Mouse (Mus musculus): ENCODE measurements around the gene Cdk12. TPM values are rescaled to one million over a fixed set of nuclear protein-coding genes. Genes with fewer than 3 reads are reported as not detected.

Gene Cdk12
- total RNA-seq, 4 experiments from 2014 or later, result 36.6 to 42.6 (median 39.3) TPM

DNA sequence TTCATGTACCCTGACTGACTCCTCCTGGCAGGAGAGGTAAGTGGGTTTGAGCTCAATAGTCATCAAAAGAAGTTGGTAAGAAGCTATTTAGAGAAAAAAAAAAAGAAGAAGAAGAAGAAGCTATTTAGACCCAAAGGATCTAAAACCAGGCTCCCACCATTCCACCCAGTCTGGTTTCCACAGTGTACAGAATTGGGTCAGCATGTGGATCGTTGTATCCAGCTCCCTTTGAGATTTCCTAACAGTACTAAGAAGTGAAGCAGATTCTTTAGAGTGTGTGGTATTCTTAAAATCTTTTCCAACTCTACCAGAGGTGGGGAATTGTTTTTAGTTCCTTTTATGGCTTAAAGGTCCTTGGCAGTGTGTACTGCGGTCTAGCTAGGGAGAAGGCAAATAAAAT, 50.9 kb downstream of the Cdk12 start:
- DNase-seq (ENCODE audit: low spot score in 2 of 2), result no peak

DNA sequence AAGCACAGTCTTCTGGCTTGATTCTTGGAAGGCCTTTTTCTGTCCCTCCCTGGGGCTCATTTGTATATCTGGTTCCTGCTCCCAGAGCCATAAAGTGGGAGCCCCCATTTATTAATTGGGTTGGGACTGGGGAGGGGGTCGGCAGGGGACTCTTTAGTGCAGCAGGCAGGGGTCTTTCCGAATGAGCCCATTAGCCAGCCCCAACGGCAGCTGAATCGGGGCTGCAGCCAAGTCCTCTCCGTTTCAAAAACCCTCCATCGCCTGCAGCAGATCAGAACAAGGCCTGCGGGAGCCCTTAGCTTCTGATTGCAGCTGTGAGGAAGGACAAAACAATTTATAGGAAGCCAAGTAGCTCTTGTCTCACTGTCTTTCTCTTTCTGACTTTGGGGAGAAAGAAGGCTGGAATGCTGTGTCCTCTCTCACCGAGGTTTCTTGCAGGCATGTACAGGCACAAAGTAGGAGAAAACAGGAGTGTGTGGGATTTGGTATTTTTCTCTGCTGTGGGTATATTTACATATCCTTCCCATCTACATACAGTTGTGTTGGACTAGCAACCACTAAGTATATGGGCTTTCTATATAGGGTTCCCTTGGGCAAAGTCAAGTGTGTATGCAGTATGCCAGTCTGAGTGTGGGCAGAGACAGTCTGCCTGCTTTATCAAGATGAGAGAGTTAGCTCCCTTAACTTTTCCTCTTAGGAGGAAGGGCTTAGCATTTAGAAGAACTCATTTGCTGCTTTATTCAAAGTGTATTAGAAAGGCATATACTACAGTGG, 58.0 kb downstream of the Cdk12 start:
- no peak for DNase-seq (ENCODE audit: low spot score in 2 of 2)

DNA sequence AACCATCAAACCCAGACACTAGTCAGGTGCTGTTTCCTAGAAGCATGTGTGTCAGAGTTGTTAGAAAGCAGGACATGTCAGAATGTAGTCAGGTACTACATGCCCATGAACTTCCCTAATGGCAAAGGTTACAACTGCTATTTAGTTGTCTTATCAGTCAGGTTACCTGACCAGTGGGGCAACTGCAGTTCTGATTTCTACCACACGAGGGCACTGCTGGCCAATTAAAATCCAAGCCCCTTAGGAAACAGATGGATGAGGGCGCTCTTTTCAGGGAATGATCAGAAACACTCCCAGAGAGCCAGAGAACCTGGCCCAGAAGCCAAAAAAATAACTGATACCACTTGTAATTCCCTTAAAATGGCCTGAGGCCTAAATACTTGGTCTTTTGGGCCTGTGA, 62.2 kb downstream of the Cdk12 start:
- peak; percentile 54 to 95 for DNase-seq (ENCODE audit: low spot score in 2 of 2)

DNA sequence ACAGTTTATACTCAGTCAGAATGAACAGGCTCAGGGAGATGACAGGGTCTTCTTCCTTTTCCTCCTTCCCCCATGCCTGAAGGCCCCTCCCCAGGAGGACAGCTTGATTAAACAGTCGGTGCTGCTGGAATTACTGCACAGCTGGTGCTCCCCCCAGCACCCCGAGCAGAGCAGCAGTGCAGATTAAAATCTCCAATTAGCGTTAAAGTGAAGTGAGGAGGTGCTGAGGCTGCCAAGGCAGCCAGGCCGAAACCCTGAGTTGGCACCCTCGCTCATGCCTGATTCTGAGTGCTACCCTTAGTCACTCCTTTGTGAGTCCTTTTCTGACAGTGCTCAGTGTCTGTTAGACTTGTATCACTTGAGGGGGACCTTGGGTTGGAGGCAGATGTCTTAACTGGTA, 63.0 kb downstream of the Cdk12 start:
- no peak for DNase-seq (ENCODE audit: low spot score in 2 of 2)

DNA sequence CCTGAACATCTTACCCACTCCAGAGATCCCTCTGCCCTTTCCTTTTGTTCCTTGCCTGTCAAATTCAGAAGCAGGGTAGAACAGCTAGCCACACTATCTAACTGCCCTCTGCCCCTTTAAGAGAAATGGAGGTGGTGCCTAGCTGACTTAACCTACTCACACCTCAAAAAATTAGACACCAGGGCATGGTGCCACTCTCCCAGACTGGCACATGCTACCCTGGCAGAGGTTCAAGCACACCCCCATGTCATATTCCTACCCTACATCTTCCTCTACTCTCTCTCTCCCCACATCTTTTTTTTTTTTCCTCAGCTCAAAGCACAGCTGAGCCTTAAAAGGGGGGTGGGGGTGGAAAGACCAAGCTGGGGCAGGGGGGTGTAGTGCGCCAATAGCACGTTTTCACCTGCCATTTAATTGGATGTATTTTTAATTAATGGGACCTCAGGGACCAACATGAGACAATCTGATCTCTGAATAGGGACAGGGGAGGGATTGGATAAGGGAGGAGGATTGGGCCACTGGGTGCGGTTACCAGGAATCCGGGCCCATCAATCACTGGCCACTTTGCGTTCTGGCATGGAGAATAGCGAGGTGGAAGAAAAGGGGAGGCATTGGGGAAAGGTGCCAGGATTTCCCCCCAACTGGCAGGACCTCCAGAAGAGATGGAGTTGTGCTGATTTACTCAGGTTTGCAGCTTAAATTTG, 64.0 kb downstream of the Cdk12 start:
- no peak for DNase-seq (ENCODE audit: low spot score in 2 of 2)

DNA sequence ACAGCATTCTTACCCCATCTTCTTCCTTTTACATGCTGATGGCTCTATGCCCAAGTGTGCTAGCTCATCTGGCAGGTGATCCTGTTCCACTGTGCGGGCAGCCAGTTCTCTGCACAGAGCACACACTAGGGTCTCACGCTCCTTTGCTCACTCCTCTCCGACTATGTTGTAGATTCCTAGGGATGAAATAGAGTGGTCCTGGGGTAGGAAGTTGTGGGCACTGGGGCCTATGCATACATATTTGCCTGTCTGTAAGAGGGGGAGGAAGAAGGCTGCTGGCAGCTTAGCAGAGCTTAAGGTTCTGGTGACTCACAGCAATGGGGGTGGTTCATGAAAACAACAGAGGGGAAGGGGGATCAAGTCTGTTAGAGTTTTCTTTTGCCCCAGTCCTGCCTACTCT, 67.2 kb downstream of the Cdk12 start:
- peak; percentile 48 to 72 for DNase-seq (ENCODE audit: low spot score in 2 of 2)

DNA sequence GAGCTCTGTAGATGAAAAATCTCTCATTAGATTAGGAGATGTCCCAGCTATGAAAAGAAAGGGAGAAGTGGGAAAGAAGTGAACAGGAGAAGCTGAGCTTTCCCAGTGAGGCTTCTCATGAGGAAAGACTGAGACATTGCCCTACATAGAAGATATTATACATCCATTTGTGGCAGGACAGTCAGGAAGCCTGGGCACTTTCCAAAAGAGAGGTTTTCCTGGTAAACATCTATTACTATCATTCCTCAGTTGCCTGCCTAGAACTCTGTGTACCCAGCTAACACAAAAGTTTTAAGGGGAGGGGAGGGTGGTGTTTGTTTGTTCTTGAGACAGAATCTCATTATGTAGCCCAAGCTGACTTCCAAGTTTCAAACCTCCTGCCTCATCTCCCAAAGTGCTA, 67.6 kb downstream of the Cdk12 start:
- no peak for DNase-seq (ENCODE audit: low spot score in 2 of 2)

DNA sequence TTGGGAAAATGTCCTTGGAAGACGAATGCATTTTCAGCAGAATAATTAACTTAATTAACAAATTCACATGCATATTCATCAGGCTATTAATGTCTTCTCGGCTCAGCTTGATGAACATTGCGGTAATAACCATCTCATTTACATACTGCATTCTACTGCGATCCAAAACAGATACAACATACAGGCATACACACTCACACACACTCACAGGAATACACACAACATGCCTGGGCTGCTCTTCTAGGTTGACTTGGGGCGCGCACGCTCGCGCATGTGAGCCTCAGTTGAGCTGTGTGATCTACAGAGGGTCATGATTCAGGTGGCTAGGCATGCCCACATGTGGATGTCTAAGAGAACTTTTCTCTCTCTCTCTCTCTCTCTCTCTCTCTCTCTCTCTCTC, 80.9 kb downstream of the Cdk12 start:
- DNase-seq (ENCODE audit: low spot score in 2 of 2), result no peak

DNA sequence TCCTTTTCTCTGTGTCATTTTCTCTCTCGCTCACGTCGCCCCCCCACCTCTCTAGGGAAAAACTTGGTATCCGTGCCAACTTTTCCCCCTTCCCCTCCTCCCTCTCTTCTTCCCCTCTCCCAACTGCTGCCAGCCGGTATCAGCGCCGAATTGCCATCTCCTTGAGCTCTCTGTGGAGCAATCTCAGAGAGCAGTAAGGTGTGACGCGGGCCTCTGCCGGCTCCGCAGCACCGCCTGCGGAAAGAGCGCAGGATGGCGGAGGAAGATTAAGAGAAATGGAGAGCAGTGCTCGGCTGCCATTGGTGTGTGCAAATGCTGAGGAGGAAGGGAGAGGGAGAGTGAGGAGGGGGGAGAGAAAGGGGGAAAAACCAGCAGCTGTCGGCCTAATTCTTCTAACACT, 81.4 kb downstream of the Cdk12 start:
- DNase-seq (ENCODE audit: low spot score in 2 of 2), result peak; percentile 45 to 58

DNA sequence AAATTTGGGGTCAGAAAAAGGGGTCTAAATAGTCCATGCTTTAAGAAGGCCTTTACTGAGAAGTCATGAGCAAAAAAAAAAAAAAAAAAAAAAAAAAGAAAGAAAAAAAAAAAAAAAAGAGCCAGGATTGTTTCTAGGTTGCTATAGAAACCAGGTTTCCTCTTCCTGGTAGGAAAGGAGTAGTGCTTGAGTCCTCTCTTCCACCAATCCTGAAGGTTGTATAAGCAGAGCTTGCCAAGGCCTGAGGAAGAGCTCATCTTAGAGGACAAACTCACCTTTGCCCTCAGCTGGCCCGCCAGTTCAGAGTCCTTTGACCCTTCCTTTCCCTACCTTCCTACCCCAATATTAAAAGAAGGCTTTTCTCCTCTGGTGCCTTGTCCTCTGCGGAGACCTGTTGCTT, 82.5 kb downstream of the Cdk12 start:
- DNase-seq (ENCODE audit: low spot score in 2 of 2), result no peak

DNA sequence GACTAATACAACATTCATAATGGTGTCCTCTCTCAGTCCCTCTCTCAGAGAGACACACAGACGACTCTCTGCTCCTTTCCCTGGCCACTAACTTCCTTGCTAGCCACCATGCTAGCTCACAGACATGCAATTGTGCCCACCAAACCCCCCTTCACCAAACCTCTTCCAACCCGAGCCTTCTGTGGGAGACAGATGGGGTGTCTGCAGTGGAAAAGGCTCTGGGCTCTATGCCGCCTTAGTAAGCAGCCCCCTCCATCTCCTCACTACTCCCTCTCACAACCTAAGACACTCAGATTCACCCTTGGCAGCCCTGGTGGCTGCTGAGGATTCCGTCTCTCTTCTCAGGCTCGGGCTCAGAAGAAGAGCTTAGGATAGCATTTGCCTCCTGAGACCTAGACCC, 84.7 kb downstream of the Cdk12 start:
- no peak for DNase-seq (ENCODE audit: low spot score in 2 of 2)

DNA sequence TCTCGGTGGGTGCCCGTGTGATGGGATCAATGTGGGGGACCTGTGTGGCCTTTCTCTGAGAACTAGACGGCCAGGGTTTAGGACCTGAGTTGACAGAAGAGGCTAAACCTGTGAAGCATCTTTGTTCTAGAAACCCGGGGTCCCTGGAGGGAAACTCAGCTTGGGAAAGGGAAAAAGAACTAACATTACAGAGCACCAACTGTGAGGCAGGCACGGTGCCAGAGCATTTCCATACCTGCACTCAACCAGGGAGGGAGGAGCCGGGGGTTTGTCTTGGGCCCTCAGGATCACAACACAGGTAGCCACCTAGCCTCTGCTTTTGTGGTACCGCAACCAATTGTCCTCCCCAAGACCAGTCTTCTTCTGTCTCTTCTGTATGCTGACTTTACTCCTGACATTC, 85.1 kb downstream of the Cdk12 start:
- DNase-seq (ENCODE audit: low spot score in 2 of 2), result no peak

DNA sequence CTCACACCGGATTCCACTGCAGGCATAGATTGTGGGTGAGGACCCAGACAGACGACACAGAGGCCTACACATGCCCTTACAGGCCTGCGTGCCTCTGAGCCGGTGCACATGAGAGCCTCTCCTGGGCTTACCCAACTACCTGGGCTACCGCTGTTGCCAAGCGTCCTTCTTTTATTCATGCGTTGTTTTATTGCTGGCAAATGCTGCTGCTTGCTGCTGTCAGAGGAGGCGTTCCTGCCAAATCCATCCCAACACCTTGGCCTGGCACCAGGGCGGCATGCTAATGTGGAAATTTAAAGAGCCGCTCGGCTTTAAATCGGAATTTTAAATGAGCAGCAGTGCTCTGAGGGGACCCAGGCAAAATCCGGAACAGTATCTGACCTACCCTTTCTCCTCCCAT, 87.0 kb downstream of the Cdk12 start:
- DNase-seq (ENCODE audit: low spot score in 2 of 2), result no peak

DNA sequence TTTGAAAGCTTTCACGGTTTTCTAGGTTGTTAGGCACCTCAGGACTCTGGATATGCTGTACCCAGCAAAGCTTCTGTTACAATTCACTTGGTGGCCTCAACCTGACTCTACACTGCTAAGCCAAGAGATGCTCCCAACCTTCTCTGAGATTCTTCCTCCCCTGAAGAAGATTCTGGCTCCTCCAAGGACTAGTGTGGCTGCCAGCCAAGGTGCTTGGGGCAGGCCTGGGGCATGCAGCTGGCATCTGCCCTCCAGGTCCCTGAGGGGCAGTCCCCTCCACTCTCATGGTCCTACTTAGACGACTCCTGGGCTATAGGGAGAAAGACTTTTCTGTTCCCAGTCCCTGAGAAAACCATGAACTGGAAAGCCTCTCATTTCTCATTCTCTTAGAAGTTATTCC, 88.0 kb downstream of the Cdk12 start:
- DNase-seq (ENCODE audit: low spot score in 2 of 2), result no peak

DNA sequence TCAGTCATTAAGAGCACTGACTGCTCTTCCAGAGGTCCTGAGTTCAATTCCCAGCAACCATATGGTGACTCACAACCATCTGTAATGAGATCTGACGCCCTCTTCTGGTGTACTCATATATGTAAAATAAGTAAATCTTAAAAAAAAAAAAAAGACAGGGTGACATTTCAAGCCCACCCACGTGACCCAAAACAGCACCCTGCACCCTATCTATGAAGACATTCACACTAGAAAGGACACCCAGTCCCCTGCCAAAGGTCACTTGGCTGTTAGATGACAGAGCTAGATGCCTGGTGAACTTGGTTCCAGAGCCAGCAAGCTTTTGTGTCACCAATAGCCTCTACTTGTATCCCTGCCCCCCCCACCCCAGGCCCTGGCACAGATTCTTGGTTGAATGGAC, 90.2 kb downstream of the Cdk12 start:
- no peak for DNase-seq (ENCODE audit: low spot score in 2 of 2)

DNA sequence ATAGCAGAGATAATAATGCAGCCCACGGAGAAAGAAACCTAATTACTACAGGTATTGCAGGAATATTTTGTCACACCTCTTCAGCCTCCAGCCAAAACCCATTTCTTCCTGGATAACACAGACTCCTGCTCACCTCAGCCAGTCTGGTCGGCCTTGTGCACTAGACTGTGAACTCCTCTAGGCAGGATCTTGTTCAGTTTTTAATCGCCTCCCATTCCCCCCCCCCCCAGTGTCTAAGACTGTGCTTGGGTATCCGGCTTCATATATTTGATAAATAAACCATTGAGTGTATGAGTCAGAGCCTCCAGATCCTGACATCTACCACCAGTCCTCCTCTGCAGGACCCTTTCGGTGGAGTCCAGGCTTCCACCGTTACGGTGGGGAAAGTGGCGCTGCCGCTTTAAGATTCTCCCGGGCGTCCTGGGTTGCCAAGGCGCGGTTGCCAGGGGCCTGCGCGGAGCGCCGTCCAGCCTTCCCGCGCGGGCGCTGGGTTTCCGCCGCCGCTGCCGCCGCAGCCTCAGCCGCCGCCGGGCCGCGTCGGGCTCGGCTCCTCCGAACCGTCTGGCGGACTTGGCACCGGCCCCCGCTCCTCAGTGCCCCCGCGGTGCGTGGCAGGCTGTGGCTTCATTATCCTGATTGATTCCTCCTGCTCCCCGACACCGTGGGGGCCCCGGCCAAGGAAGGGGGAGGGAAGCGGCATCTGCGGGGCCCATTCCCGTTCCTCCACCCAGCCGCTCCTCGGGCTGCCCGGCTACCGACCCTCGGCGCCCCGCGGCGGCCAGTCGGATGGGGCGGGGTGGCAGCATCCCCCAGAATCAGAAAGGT, 91.5 kb downstream of the Cdk12 start:
- peak; percentile 54 to 66 for DNase-seq (ENCODE audit: low spot score in 2 of 2)

DNA sequence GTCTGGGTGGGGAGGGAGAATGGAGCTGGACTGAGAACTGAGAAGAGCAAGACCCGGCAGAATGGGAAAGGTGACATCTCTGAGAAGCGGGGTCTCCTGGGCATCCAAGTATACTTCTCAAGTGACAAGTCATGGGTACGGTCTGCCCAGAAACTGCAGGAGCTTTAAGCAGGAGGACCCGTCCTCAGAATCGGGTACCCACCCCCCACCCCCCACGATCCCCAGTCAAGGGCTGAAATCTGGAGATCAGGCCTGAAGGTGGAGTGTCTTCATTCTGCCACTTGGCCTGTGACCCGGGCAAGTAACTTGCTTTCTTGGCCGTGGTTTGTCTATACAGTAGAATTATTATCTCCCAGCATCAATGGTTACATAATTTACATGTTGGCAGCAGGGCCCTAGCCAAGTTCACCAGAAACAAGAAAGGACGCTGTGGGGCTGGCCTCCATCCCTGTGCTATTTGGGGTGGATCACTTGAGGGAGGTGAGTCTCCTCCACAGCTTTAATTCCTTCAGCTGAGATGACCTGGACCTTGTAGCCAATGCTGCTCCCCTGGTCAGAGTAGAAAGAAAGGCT, 92.2 kb downstream of the Cdk12 start:
- DNase-seq (ENCODE audit: low spot score in 2 of 2), result no peak

DNA sequence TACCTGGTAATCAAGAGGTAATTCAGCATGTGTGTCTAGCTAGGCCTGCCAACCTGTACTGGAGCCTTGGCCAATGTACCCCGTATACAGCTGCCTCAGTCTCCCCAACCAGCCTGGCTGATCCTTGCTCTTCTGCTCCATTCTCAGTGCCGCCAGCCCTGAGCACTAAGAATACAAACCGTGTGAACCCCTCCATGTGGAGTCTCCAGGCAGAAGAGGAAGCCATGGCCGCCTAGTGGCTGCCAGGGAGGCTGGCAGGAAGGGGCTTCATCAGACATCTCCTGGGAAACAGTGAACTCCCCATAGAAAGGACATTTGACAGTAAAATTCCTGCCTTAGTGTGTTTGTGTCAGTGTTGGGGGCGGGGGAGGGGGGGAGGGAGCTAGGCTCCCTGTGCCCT, 93.4 kb downstream of the Cdk12 start:
- DNase-seq (ENCODE audit: low spot score in 2 of 2), result no peak

DNA sequence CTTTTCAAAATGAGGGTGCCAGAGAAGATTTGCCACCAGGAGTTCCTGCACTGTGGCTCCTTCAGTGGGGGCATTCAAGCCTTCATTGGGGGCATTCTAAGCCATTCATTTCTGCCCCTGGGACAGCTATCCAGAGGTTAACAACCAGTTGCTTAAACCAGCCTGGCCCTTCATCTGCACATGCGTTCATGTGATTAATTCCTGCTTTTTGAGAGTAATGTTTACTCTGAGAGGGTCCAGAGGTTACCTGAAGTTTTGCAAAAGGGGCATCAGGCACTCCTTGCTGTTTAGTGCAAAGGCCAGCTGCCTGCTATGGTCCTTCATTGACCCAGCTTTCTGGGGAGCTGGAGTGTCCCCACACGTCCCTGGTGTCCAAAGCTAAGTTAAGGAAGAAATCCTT, 94.1 kb downstream of the Cdk12 start:
- no peak for DNase-seq (ENCODE audit: low spot score in 2 of 2)

DNA sequence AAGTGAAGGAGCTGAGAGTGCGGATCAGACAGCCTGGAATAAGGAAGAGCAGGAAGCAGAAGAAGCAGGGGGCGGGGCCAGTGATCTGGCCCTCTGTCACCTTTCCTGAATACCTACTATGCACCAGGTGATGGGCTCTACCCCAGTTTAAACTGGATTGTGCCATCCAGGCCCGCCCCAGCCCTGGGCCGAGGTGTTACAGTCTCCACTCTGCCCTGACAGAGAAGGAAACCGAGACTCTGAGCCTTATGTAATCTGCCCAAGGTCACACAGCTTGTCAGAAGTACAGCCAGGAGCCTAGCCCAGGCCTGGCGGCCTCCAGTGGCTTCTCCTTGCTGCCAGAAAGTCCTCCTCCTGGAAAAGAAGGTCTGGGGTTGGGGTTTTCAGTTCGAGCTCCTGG, 94.9 kb downstream of the Cdk12 start:
- DNase-seq (ENCODE audit: low spot score in 2 of 2), result no peak

DNA sequence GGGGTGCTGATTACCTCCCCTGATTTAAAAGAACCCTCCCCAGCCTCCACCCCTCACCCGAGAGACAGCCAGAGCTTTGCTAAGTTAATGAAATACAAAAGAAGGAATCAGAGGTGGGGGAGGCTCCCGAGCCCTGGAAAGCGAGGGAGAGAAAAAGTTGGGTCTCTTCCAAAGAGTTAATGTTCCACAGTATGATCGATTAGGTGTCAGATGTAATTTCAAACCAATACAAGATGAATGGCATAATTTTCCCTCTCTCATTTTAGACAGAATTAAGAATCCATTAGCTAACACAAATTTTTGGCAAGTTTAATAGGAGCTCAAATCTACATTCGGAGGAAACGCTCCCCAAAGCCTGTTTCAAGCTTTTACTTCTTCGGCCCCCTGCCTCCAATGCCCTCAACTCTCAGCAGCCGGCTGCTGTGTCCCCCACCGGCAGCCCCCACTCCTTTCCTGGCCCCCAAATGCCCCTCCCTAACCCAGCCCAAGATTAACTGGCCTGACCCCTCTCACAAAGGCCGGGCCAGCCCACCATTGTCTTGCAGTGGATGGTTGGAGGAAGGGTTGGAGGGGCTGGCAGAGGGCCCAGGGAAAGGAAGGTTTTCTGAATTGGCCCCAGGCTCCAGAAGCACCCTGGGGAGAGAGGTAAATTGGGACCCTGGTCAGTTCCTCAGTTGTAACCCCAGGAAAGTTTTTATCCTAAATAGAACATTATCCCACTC, 95.8 kb downstream of the Cdk12 start:
- no peak for DNase-seq (ENCODE audit: low spot score in 2 of 2)

Measured in left cerebral cortex, adult 8-10 months (tissue).